Mouse (Mus musculus) forebrain, embryonic 12.5 days (tissue): ENCODE data around the gene Cnbd2. TPM values are rescaled to one million over a fixed set of nuclear protein-coding genes. Genes with fewer than 3 reads are reported as not detected.

ENCODE experiments used
- ATAC-seq: fragments of 200-750 bp; cut with Nextera tagmentation; 2 replicates; pipeline ENCODE4 v1.8.0; 2017; ENCODE audit warnings: moderate TSS enrichment; ENCODE audit not compliant: low FRiP score
- H3K27ac ChIP-seq: fragments of 300-500 bp; sonication (generic); 2 replicates; pipeline ENCODE4 v1.5.1; 2016; ENCODE audit warnings: mild to moderate bottlenecking
- H3K27me3 ChIP-seq: fragments of 300-500 bp; sonication (generic); 2 replicates; pipeline ENCODE4 v1.6.1; 2016; ENCODE audit warnings: mild to moderate bottlenecking
- H3K36me3 ChIP-seq: fragments of 300-500 bp; sonication (generic); replicated peaks from 2 replicates; pipeline ENCODE4 v1.6.1; 2016; ENCODE audit warnings: mild to moderate bottlenecking
- H3K4me1 ChIP-seq: fragments of 300-500 bp; sonication (generic); 2 replicates; pipeline ENCODE4 v1.6.1; 2016
- H3K4me2 ChIP-seq: fragments of 300-500 bp; sonication (generic); 2 replicates; pipeline ENCODE4 v1.6.1; 2016; ENCODE audit warnings: mild to moderate bottlenecking, moderate library complexity
- H3K4me3 ChIP-seq: fragments of 300-500 bp; sonication (generic); replicated peaks from 2 replicates; pipeline ENCODE4 v1.5.1; 2016; ENCODE audit warnings: mild to moderate bottlenecking
- H3K9ac ChIP-seq: fragments of 300-500 bp; sonication (generic); 2 replicates; pipeline ENCODE4 v1.6.1; 2016; ENCODE audit warnings: mild to moderate bottlenecking
- H3K9me3 ChIP-seq: fragments of 300-500 bp; sonication (generic); 2 replicates; pipeline ENCODE4 v1.6.1; 2016
- WGBS: fragments of 180-500 bp; shearing (Covaris S2); methylation state at CpG from one replicate; pipeline ENCODE4 v1.1.7; 2016; 5-methylcytosine and 5-hydroxymethylcytosine counted together
- polyA plus RNA-seq: library from polyadenylated mRNA; unstranded; fragments of >200 nt; fragmentation: Nextera tagmentation; extraction: Ambion mirVana; gene quantifications from 2 replicates; pipeline ENCODE4 v1.2.1, GENCODE M21; 2016

The Cnbd2 gene
- polyA plus RNA-seq, 1 experiment from 2014 or later = 5.2 TPM

GRCm38 (mm10) chr2:156314811-156315210, 2.7 kb downstream of the Cnbd2 start:
- no peaks in the 10 kb centered on the region for H3K9me3 ChIP-seq
- no peak overlapping the region for H3K27ac ChIP-seq
- H3K36me3 ChIP-seq = 0 out of 2 replicates have a peak, but pooled peaks cover 5% of the 10 kb centered on the region
- H3K4me3 ChIP-seq = no peak overlapping the region
- no peak for ATAC-seq
- no peak overlapping the region for H3K4me2 ChIP-seq
- peaks cover 14% of the 10 kb centered on the region for H3K4me1 ChIP-seq
- WGBS = 93% methylated on average over 6 of the region's 6 CpGs
- H3K9ac ChIP-seq = no peak overlapping the region
- H3K27me3 ChIP-seq = no peaks in the 10 kb centered on the region

GRCm38 (mm10) chr2:156318491-156318890, 6.4 kb downstream of the Cnbd2 start:
- Histone ChIP-seq H3K4me1 (0 out of 2 replicates have a peak, but pooled peaks cover 2% of the 10 kb centered on the region), H3K9ac (no peak overlapping the region)
- ATAC-seq = no peak

GRCm38 (mm10) chr2:156321538-156321937, 9.4 kb downstream of the Cnbd2 start:
- Histone ChIP-seq H3K4me3 (no peak overlapping the region), H3K4me2 (no peak overlapping the region), H3K27me3 (no peaks in the 10 kb centered on the region), H3K9me3 (no peaks in the 10 kb centered on the region), H3K4me1 (no peaks in the 10 kb centered on the region), H3K36me3 (peaks cover 5% of the 10 kb centered on the region; the same call in 1 of the 2 replicates), H3K9ac (no peak overlapping the region), H3K27ac (no peak overlapping the region)
- 91% methylated on average over 6 of the region's 6 CpGs for WGBS
- no peak for ATAC-seq

More at GRCm38 (mm10) chr2:156318491-156318890, 6.4 kb downstream of the Cnbd2 start:
- H3K9me3 ChIP-seq = no peaks in the 10 kb centered on the region
- peaks cover 10% of the 10 kb centered on the region; the same call in 1 of the 2 replicates for H3K36me3 ChIP-seq
- H3K27ac ChIP-seq = no peak overlapping the region
- no peak overlapping the region for H3K4me2 ChIP-seq
- H3K4me3 ChIP-seq = no peak overlapping the region
- no peaks in the 10 kb centered on the region for H3K27me3 ChIP-seq

- no peak overlapping the region for H3K27ac ChIP-seq
- WGBS = 77% methylated on average over 6 of the region's 6 CpGs
- no peak overlapping the region for H3K4me2 ChIP-seq
- H3K9ac ChIP-seq = no peak overlapping the region
- no peak overlapping the region for H3K4me3 ChIP-seq
- no peaks in the 10 kb centered on the region for H3K4me1 ChIP-seq
- no peaks in the 10 kb centered on the region for H3K9me3 ChIP-seq
- no peak for ATAC-seq
- H3K27me3 ChIP-seq = no peaks in the 10 kb centered on the region
- peaks cover 5% of the 10 kb centered on the region; the same call in 1 of the 2 replicates for H3K36me3 ChIP-seq
Measured at GRCm38 (mm10) chr2:156324116-156324588, 12.1 kb downstream of the Cnbd2 start.

GRCm38 (mm10) chr2:156324681-156325080, 12.6 kb downstream of the Cnbd2 start:
- Histone ChIP-seq H3K9ac (no peak overlapping the region), H3K36me3 (peaks cover 5% of the 10 kb centered on the region; the same call in 1 of the 2 replicates), H3K9me3 (no peaks in the 10 kb centered on the region), H3K4me2 (no peak overlapping the region), H3K27ac (no peak overlapping the region), H3K4me3 (no peak overlapping the region), H3K27me3 (no peaks in the 10 kb centered on the region), H3K4me1 (no peaks in the 10 kb centered on the region)
- WGBS = 58% methylated on average over 5 of the region's 5 CpGs
- no peak for ATAC-seq

DNA sequence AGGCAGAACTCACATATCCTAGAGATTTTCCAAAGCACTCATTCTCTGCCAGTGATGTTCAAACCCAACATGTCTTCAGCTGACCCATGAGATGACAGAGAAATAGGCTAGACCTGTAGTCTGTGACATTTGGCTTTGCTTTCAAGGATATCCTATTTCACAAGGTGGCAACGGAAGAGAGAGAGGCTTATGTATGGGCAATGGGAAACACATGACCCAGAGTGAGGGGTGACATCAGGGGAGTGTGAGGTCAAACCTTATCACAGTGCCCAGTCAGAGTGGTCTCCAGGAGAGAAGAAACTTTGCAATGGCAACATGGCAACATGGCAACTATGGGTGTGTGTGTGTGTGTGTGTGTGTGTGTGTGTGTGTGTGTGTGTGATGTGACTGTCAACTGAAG, 18.6 kb downstream of the Cnbd2 start:
- no peaks in the 10 kb centered on the region for H3K36me3 ChIP-seq
- no peaks in the 10 kb centered on the region for H3K27me3 ChIP-seq
- no peaks in the 10 kb centered on the region for H3K4me1 ChIP-seq
- no peak overlapping the region for H3K4me3 ChIP-seq
- no peak overlapping the region for H3K4me2 ChIP-seq
- no peak for ATAC-seq
- H3K9ac ChIP-seq = no peak overlapping the region
- WGBS = 68% methylated on average over 1 of the region's 1 CpGs
- no peaks in the 10 kb centered on the region for H3K9me3 ChIP-seq
- no peak overlapping the region for H3K27ac ChIP-seq

GRCm38 (mm10) chr2:156331446-156331965, 19.4 kb downstream of the Cnbd2 start:
- Histone ChIP-seq H3K27me3 (no peaks in the 10 kb centered on the region), H3K27ac (no peak overlapping the region), H3K4me3 (no peak overlapping the region), H3K9ac (no peak overlapping the region), H3K36me3 (no peaks in the 10 kb centered on the region), H3K9me3 (no peaks in the 10 kb centered on the region), H3K4me2 (no peak overlapping the region), H3K4me1 (no peaks in the 10 kb centered on the region)
- no peak for ATAC-seq
- 89% methylated on average over 7 of the region's 7 CpGs for WGBS

- Histone ChIP-seq H3K36me3 (no peaks in the 10 kb centered on the region), H3K9me3 (no peaks in the 10 kb centered on the region), H3K4me3 (no peak overlapping the region), H3K4me1 (no peaks in the 10 kb centered on the region), H3K9ac (no peak overlapping the region), H3K27ac (no peak overlapping the region), H3K27me3 (no peaks in the 10 kb centered on the region), H3K4me2 (no peak overlapping the region)
- no peak for ATAC-seq
- 84% methylated on average over 4 of the region's 4 CpGs for WGBS
Measured at GRCm38 (mm10) chr2:156340078-156340477, 28.0 kb downstream of the Cnbd2 start.

DNA sequence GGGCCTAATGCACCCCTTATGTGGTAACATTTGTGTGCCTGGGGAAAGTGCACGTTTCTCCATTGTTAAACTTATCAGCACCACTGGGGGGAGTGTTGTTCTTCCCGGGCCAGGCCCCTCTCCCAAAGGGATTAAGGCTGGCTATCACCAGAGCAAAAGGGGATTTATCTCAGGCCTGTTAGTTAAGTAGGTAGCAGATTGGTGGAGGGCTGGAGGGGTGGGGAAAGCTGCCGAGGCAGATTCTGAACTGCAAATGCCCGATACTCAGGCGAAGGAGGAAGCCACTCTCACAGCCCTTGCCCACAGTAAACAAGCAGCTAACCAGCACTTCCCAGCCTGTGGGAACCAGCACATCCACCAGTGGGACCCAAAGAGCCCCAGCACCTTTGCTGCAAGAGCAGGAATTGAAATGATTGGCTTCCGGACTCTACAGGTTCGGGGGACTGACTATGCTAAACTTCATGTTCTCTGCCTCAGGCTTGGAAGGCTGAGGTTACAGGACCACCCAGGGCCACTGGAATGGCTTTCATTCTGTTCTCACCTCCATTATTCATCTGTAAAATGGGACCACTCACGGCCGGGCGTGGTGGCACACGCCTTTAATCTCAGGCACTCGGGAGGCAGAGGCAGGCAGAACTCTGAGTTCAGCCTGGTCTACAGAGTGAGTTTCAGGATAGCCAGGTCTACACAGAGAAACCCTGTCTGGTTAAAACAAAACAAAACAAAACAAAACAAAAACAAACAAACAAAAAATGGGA, 32.9 kb downstream of the Cnbd2 start:
- H3K9ac ChIP-seq = no peak overlapping the region
- no peaks in the 10 kb centered on the region for H3K36me3 ChIP-seq
- WGBS = 54% methylated on average over 12 of the region's 12 CpGs
- no peak overlapping the region for H3K27ac ChIP-seq
- H3K27me3 ChIP-seq = no peaks in the 10 kb centered on the region
- no peaks in the 10 kb centered on the region for H3K9me3 ChIP-seq
- no peak for ATAC-seq
- no peaks in the 10 kb centered on the region for H3K4me1 ChIP-seq
- no peak overlapping the region for H3K4me2 ChIP-seq
- H3K4me3 ChIP-seq = no peak overlapping the region

GRCm38 (mm10) chr2:156348812-156349211, 36.7 kb downstream of the Cnbd2 start:
- H3K9ac ChIP-seq = no peak overlapping the region
- no peaks in the 10 kb centered on the region for H3K27me3 ChIP-seq
- WGBS = 82% methylated on average over 4 of the region's 4 CpGs
- H3K36me3 ChIP-seq = no peaks in the 10 kb centered on the region
- H3K4me1 ChIP-seq = no peaks in the 10 kb centered on the region
- no peak overlapping the region for H3K27ac ChIP-seq
- no peak overlapping the region for H3K4me3 ChIP-seq
- no peak overlapping the region for H3K4me2 ChIP-seq
- no peak for ATAC-seq
- H3K9me3 ChIP-seq = no peaks in the 10 kb centered on the region

GRCm38 (mm10) chr2:156349286-156349848, 37.3 kb downstream of the Cnbd2 start:
- Histone ChIP-seq H3K4me3 (no peak overlapping the region), H3K4me1 (no peaks in the 10 kb centered on the region), H3K27me3 (no peaks in the 10 kb centered on the region), H3K36me3 (no peaks in the 10 kb centered on the region), H3K4me2 (no peak overlapping the region), H3K9me3 (no peaks in the 10 kb centered on the region), H3K9ac (no peak overlapping the region), H3K27ac (no peak overlapping the region)
- no peak for ATAC-seq
- 90% methylated on average over 4 of the region's 4 CpGs for WGBS

DNA sequence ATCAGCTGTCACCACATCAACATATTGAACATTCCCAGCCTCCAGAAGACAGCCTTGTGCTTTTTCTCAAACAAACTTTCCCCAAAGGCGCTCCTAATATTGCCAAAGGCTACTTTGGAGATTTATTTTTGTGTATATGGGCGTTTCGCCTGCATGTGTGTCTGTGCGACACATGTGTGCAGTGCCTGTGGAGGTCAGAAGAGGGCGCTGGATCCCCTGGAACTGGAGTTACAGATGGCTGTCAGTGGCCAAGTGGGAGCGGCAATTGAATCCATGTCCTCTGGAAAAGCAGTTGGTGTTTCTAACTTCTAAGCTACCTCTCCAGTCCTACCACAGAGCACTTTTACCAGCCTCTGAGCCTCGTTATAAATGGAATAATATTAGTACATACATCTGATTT, 39.1 kb downstream of the Cnbd2 start:
- H3K27ac ChIP-seq = no peak overlapping the region
- no peak overlapping the region for H3K9ac ChIP-seq
- H3K36me3 ChIP-seq = no peaks in the 10 kb centered on the region
- no peak overlapping the region for H3K4me3 ChIP-seq
- no peak overlapping the region for H3K4me2 ChIP-seq
- whole genome bisulfite sequencing = 84% methylated on average over 7 of the region's 7 CpGs
- no peaks in the 10 kb centered on the region for H3K27me3 ChIP-seq
- no peak for ATAC-seq
- no peaks in the 10 kb centered on the region for H3K9me3 ChIP-seq
- peaks cover 4% of the 10 kb centered on the region; the same call in 1 of the 2 replicates for H3K4me1 ChIP-seq
